Mouse (Mus musculus) heart, postnatal 0 days (tissue): Measurements from ENCODE around the gene Fbxl5.

Experiments
- CTCF ChIP-seq: IDR thresholded peaks from 2 replicates; pipeline ENCODE4 v1.5.1; 2016; ENCODE audit warnings: antibody characterized with exemption, control low read depth, low read depth
- EP300 ChIP-seq: IDR thresholded peaks from 2 replicates; pipeline ENCODE4 v1.6.1; 2016; ENCODE audit warnings: antibody characterized with exemption, low read depth

- TF ChIP-seq CTCF: no peak
- peak; percentile 42; the same call in 1 of the 2 replicates for TF ChIP-seq EP300
These were observed 47.5 kb upstream of the Fbxl5 start for GRCm38 (mm10) chr5:43868711-43869600.
